Mouse (Mus musculus) forebrain, embryonic 12.5 days (tissue): Measurements from ENCODE around the gene Parvg. TPM values are rescaled to one million over a fixed set of nuclear protein-coding genes. Genes with fewer than 3 reads are reported as not detected.
"Not testable (repeated sequence)": the region's sequence is repeated elsewhere in the genome, so short reads cannot be mapped to it uniquely, and the experiment has no call there.

Experiments used
- ATAC-seq: fragments of 200-750 bp; cut with Nextera tagmentation; 2 replicates; pipeline ENCODE4 v1.8.0; 2017; ENCODE audit warnings: moderate TSS enrichment; ENCODE audit not compliant: low FRiP score
- H3K27ac ChIP-seq: fragments of 300-500 bp; sonication (generic); 2 replicates; pipeline ENCODE4 v1.5.1; 2016; ENCODE audit warnings: mild to moderate bottlenecking
- H3K27me3 ChIP-seq: fragments of 300-500 bp; sonication (generic); 2 replicates; pipeline ENCODE4 v1.6.1; 2016; ENCODE audit warnings: mild to moderate bottlenecking
- H3K36me3 ChIP-seq: fragments of 300-500 bp; sonication (generic); replicated peaks from 2 replicates; pipeline ENCODE4 v1.6.1; 2016; ENCODE audit warnings: mild to moderate bottlenecking
- H3K4me1 ChIP-seq: fragments of 300-500 bp; sonication (generic); 2 replicates; pipeline ENCODE4 v1.6.1; 2016
- H3K4me2 ChIP-seq: fragments of 300-500 bp; sonication (generic); 2 replicates; pipeline ENCODE4 v1.6.1; 2016; ENCODE audit warnings: mild to moderate bottlenecking, moderate library complexity
- H3K4me3 ChIP-seq: fragments of 300-500 bp; sonication (generic); replicated peaks from 2 replicates; pipeline ENCODE4 v1.5.1; 2016; ENCODE audit warnings: mild to moderate bottlenecking
- H3K9ac ChIP-seq: fragments of 300-500 bp; sonication (generic); 2 replicates; pipeline ENCODE4 v1.6.1; 2016; ENCODE audit warnings: mild to moderate bottlenecking
- H3K9me3 ChIP-seq: fragments of 300-500 bp; sonication (generic); 2 replicates; pipeline ENCODE4 v1.6.1; 2016
- WGBS: fragments of 180-500 bp; shearing (Covaris S2); methylation state at CpG from one replicate; pipeline ENCODE4 v1.1.7; 2016; 5-methylcytosine and 5-hydroxymethylcytosine counted together
- polyA plus RNA-seq: library from polyadenylated mRNA; unstranded; fragments of >200 nt; fragmentation: Nextera tagmentation; extraction: Ambion mirVana; gene quantifications from 2 replicates; pipeline ENCODE4 v1.2.1, GENCODE M21; 2016

Gene Parvg
- polyA plus RNA-seq = 0.60 and 0.61 TPM in 2 replicates

DNA sequence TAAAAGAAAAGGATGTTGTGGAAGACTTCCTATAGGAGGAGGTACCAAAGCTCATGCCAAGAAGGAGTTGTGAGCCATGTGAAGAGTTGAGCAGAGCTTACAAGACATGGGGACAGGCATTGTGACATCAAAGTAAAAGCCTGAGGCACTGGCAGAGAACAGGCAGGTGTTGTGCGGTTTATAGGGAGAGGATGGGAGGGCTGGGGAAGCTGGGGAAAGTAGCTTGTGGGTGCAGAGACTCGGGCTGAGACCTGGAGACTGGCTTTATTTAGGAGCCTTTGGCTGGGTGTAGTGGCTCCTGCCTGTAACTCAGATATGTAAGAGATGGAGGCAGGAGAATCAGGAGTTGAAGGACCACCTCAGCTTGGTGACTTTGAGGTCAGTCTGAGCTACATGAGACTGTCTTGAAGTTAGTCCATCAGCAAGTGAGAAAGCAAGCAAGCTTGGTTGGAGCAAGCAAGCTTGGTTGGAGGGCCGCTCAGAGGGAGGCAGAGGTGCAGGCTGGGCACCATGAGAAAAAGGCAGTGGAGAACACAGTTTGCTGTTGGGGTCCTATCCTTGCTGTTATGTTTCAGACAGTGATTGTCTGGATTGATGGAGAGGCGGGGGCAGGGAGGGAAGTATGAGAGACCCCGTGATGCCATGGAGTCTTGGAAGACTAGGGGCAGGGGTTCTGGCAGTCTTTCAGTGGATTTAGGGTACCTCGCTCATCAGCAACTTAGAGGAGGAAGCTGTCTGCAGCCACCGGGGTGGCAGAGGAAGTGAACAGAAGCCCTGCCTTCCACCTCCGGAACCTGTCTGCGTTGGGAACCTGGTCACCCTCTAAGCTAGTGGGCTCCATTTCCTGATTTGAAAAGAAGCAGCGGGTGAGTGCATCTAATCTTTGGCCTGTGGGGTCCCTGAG, at the start of gene Parvg:
Gene Parvg, plus strand, starts transcription at position 61 of the 904 bp plus-strand sequence.
- 87% methylated on average over 10 of the region's 10 CpGs for WGBS
- ATAC-seq = no peak

DNA sequence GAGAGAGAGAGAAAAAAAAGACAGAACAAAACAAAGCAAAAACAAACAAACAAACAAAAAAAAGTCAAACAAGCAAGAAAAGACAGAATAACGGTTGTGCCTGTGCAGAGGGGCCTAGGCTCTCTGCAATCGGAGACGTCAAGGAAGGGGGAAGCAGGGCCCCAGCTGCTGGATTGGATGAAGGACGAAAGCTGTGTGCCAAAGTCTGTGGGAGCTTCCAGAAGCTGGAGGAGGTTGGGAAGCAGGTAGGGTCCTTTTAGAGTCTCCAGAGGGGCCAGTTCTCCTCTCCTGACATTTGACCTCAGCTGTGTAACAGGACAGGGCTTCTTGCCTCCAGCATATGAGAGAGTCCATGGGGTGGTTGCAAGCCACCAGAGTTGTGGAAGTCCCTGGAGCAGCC, 47.8 kb upstream of the Parvg start:
- Histone ChIP-seq H3K36me3 (no peaks in the 10 kb centered on the region), H3K9ac (no peak overlapping the region), H3K27ac (no peak overlapping the region), H3K4me3 (no peak overlapping the region), H3K4me2 (no peak overlapping the region), H3K27me3 (no peaks in the 10 kb centered on the region), H3K9me3 (no peaks in the 10 kb centered on the region), H3K4me1 (no peaks in the 10 kb centered on the region)
- 82% methylated on average over 4 of the region's 4 CpGs for WGBS
- ATAC-seq = no peak

More for the DNA sequence above, at the start of gene Parvg:
- Histone ChIP-seq H3K4me3 (no peak within 1 kb of the TSS), H3K4me2 (no peak within 1 kb of the TSS), H3K27me3 (0 out of 2 replicates have a peak, but pooled peaks cover 4% of the 10 kb centered on the region), H3K27ac (no peak within 1 kb of the TSS), H3K36me3 (no peaks in the 10 kb centered on the region), H3K4me1 (peaks cover 9% of the 10 kb centered on the region; the same call in 1 of the 2 replicates), H3K9ac (no peak within 1 kb of the TSS), H3K9me3 (no peaks in the 10 kb centered on the region)

- Histone ChIP-seq H3K27me3 (no peaks in the 10 kb centered on the region), H3K9me3 (no peaks in the 10 kb centered on the region), H3K4me3 (no peak overlapping the region), H3K9ac (no peak overlapping the region), H3K4me2 (no peak overlapping the region), H3K27ac (no peak overlapping the region), H3K4me1 (no peaks in the 10 kb centered on the region), H3K36me3 (no peaks in the 10 kb centered on the region)
- ATAC-seq = no peak
- WGBS = 91% methylated on average over 7 of the region's 7 CpGs
Observed at GRCm38 (mm10) chr15:84278091-84278490, 45.7 kb upstream of the Parvg start.

GRCm38 (mm10) chr15:84278656-84279055, 45.2 kb upstream of the Parvg start:
- Histone ChIP-seq H3K27ac (no peak overlapping the region), H3K27me3 (no peaks in the 10 kb centered on the region), H3K36me3 (no peaks in the 10 kb centered on the region), H3K4me1 (no peaks in the 10 kb centered on the region), H3K9me3 (no peaks in the 10 kb centered on the region), H3K4me3 (no peak overlapping the region), H3K9ac (no peak overlapping the region), H3K4me2 (no peak overlapping the region)
- WGBS = 82% methylated on average over 7 of the region's 7 CpGs
- ATAC-seq = no peak

DNA sequence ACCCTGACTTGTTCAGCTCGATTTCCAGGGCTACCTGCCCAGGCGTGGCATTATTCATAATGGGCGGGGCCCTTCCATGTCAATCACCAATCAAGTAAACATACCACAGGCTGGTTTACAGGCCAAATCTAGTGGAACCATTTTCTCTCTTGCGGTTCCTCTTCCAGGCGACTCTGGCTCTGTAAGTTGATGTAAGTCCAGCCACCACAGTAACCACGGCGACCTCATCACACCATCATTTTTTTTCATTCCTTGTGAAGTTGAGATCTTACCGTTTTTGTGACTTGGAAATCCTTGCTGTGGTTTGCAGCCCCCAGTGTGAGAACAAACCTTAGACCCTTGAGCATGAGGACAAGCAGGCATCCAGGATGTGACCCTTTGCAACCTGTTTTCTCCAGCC, 43.5 kb upstream of the Parvg start:
- H3K4me1 ChIP-seq = no peaks in the 10 kb centered on the region
- no peak overlapping the region for H3K4me2 ChIP-seq
- H3K36me3 ChIP-seq = no peaks in the 10 kb centered on the region
- 0 out of 2 replicates have a peak, but pooled peaks cover 4% of the 10 kb centered on the region for H3K9me3 ChIP-seq
- H3K4me3 ChIP-seq = no peak overlapping the region
- 90% methylated on average over 8 of the region's 8 CpGs for WGBS
- no peak overlapping the region for H3K9ac ChIP-seq
- ATAC-seq = no peak
- H3K27me3 ChIP-seq = no peaks in the 10 kb centered on the region
- H3K27ac ChIP-seq = no peak overlapping the region

DNA sequence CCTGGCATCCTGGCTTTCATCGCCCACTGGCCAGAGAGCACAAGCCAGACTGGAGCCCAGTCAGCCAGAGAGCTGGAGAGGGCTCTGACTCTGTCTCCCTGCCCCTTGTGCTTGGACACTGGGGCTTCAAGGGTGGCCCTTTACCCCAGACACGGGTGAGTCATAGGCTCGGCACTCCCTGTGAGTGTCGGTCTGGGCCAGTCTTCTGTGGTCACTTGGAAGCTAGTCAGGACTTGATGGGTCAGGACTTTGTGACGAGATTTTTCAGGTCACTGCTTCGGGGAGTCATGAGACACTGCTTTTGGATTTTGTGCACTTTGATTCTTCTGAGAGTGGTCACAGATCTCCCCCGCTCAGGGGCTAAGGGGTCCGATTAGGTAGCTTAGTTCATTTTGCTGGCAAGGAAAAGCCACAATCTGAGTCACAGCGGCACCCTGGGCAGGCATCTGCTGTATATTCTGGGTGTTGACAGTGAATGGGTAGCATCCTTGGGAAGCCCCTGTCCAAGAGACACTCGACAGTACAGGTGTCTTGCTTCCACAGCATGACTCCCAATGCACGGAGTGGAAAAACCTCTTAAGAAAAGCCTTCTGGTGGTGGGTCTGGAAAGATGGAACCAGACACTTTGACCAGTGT, 43.0 kb upstream of the Parvg start:
- no peak for ATAC-seq
- no peak overlapping the region for H3K4me3 ChIP-seq
- H3K27me3 ChIP-seq = no peaks in the 10 kb centered on the region
- no peak overlapping the region for H3K4me2 ChIP-seq
- 0 out of 2 replicates have a peak, but pooled peaks cover 4% of the 10 kb centered on the region for H3K9me3 ChIP-seq
- H3K9ac ChIP-seq = no peak overlapping the region
- no peaks in the 10 kb centered on the region for H3K36me3 ChIP-seq
- H3K4me1 ChIP-seq = peaks cover 3% of the 10 kb centered on the region; the same call in 1 of the 2 replicates
- 85% methylated on average over 11 of the region's 11 CpGs for WGBS
- no peak overlapping the region for H3K27ac ChIP-seq

DNA sequence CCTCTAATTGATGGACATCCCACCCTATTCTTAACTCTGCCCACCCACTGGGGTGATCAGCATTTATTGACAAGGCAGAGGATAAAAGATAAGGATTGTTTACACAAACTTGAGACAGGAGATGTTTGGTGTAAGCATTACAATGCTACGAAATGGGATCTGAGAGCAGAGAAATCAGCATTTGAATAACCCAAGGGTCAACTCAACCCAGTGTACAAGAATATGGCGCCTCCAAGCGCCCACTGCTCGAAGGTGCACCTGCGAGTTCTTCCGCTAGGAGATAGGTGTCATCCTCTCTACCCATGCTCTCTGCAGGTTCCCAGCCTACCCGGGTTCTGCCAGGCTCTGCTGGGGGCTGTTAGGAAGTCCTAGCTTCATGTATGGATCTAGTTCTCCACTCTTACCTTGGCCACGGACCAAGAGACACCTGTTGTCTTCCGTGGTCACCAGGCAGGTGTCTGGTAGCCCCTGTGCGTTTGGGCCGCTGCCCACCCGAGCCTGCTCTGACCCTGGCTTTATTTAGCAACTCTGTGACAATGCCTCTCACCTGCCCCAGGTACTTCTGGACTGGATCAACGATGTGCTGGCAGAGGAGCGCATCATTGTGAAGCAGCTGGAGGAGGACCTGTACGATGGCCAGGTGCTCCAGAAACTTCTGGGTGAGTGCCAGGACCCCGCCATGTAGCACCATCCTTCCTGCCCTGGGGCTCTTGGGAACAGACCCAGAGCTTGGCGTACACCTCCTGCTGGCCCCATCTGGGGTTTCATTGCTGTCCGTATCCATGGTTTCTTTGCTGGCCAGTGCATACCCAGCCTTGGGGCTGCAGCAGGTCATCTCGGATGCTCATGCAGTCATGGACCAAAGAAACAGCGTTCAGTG, 41.4 kb upstream of the Parvg start:
- Histone ChIP-seq H3K4me3 (no peak overlapping the region), H3K9me3 (0 out of 2 replicates have a peak, but pooled peaks cover 4% of the 10 kb centered on the region), H3K27ac (no peak overlapping the region), H3K27me3 (no peaks in the 10 kb centered on the region), H3K36me3 (no peaks in the 10 kb centered on the region), H3K4me2 (no peak overlapping the region), H3K4me1 (peaks cover 9% of the 10 kb centered on the region), H3K9ac (no peak overlapping the region)
- 80% methylated on average over 20 of the region's 20 CpGs for WGBS
- no peak for ATAC-seq

GRCm38 (mm10) chr15:84284059-84284458, 39.8 kb upstream of the Parvg start:
- Histone ChIP-seq H3K9me3 (0 out of 2 replicates have a peak, but pooled peaks cover 4% of the 10 kb centered on the region), H3K4me2 (no peak overlapping the region), H3K36me3 (no peaks in the 10 kb centered on the region), H3K27me3 (no peaks in the 10 kb centered on the region), H3K4me3 (no peak overlapping the region), H3K27ac (no peak overlapping the region), H3K9ac (no peak overlapping the region), H3K4me1 (peaks cover 9% of the 10 kb centered on the region)
- ATAC-seq = no peak
- 61% methylated on average over 5 of the region's 5 CpGs for WGBS

DNA sequence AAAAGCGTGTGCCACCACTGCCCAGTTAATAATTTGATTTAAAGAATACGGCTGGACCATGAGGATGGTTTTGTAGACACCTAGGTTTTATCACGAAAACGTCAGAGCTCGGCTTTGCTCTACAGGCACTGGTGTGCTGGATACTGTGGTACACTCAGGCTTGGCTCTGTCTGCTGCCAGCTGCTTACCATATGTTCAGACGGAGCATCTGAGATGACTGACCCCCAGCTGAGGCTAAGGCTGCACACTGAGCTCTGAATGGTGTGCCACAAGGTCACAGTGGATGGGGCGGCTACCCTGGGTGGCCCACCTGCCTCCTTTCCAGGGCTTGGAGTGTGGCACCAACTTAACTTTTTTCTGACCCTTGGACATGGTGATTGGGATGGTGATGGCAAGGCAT, 38.4 kb upstream of the Parvg start:
- Histone ChIP-seq H3K4me3 (no peak overlapping the region), H3K4me2 (no peak overlapping the region), H3K4me1 (peaks cover 9% of the 10 kb centered on the region), H3K36me3 (no peaks in the 10 kb centered on the region), H3K27me3 (no peaks in the 10 kb centered on the region), H3K9ac (no peak overlapping the region), H3K9me3 (0 out of 2 replicates have a peak, but pooled peaks cover 4% of the 10 kb centered on the region), H3K27ac (no peak overlapping the region)
- ATAC-seq = no peak
- 89% methylated on average over 7 of the region's 7 CpGs for WGBS

DNA sequence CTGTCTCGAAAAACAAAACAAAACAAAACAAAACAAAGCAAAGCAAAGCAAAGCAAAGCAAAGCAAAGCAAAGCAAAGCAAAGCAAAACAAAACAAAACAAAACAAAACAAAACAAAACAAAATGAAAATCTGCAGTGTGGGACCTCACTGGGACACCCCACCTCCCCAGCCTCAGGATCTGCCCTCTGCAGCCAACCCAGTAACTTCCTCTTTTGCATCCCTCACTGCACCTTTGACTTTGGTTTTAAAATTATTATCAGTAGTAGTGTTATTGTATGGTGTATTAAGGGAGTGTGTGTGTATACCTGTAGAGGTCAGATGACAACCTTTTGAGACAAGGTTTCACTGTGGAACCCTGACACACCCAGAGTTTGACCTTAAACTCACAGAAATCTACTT, 34.9 kb upstream of the Parvg start:
- H3K9me3 ChIP-seq, H3K27me3 ChIP-seq, H3K4me3 ChIP-seq, H3K9ac ChIP-seq, H3K36me3 ChIP-seq, H3K4me2 ChIP-seq, H3K27ac ChIP-seq, ATAC-seq: not testable (repeated sequence)
- peaks cover 13% of the 10 kb centered on the region for H3K4me1 ChIP-seq
- WGBS = 82% methylated on average over 1 of the region's 1 CpGs

DNA sequence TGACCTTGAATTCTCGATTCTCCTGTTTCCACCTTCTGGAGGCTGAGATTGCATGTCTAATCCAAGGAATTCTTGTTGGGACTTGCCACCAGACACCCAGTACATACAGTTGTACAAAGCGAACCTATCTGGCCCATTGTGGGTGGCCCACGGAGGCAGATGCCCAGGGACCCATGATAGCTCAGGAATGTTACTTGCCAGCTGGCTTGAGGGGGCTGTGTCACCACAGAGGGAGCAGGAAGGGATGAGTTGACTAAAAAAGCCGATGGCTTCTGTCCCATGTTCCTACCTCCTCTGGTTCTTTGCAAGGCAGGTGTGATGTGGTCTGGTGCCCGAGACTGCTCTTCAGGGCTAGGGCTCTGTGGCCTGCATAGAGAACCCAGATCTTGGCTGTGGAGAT, 32.7 kb upstream of the Parvg start:
- no peak for ATAC-seq
- Histone ChIP-seq H3K27ac (no peak overlapping the region), H3K9me3 (no peaks in the 10 kb centered on the region), H3K4me1 (peaks cover 14% of the 10 kb centered on the region), H3K27me3 (peaks cover 8% of the 10 kb centered on the region; the same call in 1 of the 2 replicates), H3K9ac (no peak overlapping the region), H3K36me3 (no peaks in the 10 kb centered on the region), H3K4me2 (no peak overlapping the region), H3K4me3 (no peak overlapping the region)
- WGBS = 91% methylated on average over 5 of the region's 5 CpGs

GRCm38 (mm10) chr15:84293590-84293989, 30.2 kb upstream of the Parvg start:
- Histone ChIP-seq H3K27me3 (peaks cover 19% of the 10 kb centered on the region), H3K4me2 (no peak overlapping the region), H3K4me1 (peaks cover 22% of the 10 kb centered on the region), H3K36me3 (no peaks in the 10 kb centered on the region), H3K9ac (no peak overlapping the region), H3K4me3 (no peak overlapping the region), H3K27ac (no peak overlapping the region), H3K9me3 (no peaks in the 10 kb centered on the region)
- WGBS = 74% methylated on average over 12 of the region's 12 CpGs
- ATAC-seq = no peak
